Mouse (Mus musculus) layer of hippocampus, postnatal 36 days (tissue): ENCODE data around the gene Slco4a1. TPM values are rescaled to one million over a fixed set of nuclear protein-coding genes. Genes with fewer than 3 reads are reported as not detected.

Experiments used
- DNase-seq, 2 experiments: peaks; one replicate each; pipeline ENCODE4 v3.0.0; 2022
- total RNA-seq, 2 experiments: library from RNA; stranded (reverse); gene quantifications; 2 replicates each; pipeline ENCODE4 v1.2.3; 2021

Gene Slco4a1
- total RNA-seq, 2 experiments from 2014 or later = 0.87 to 2.6 TPM

DNA sequence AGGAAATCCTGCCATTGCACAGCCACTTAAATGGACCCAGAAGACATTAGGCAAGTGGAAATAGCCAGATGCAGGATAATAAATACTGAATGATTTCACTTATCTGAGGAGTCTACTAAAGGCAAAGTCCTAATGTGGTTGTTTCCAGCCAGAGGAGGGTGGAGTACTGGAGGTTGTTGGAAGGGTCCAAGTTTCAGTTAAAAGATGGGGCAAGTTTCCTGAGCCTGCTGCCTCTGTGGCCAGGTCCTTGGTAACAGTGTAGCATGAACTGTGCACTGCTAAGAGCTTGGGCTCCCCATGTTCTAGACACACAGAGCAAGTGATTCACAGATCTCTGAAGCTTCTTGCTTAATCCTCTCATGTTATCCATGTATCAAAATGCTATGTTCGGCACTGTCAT lies 10.1 kb upstream of the Slco4a1 start:
- no peak for DNase-seq

- DNase-seq = no peak
Measured at GRCm38 (mm10) chr2:180449007-180449406, 7.0 kb upstream of the Slco4a1 start.

DNA sequence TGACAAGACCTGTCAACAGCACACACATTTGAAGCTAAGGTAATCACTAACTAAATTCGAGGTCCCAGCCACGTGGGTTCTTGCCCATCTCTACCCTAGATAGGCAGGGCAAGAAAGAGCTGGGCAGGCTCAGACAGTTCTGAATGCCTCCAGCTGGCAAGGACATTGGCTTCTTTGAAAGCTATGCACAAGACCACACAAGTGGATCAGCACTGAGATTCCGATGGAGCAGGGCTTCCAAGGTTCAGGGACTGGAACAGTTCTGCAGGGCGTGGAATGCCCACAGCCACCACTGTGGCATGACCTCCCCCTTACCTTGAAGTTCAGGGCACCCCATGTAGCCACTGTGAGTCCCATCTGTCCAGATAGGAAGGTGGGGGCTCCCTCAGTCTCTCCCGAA lies 5.5 kb upstream of the Slco4a1 start:
- no peak for DNase-seq

- no peak for DNase-seq
Measured at GRCm38 (mm10) chr2:180456705-180457104, 660 bp downstream of the Slco4a1 start.

- DNase-seq = no peak
Measured at GRCm38 (mm10) chr2:180457680-180458079, 1.6 kb downstream of the Slco4a1 start.

DNA sequence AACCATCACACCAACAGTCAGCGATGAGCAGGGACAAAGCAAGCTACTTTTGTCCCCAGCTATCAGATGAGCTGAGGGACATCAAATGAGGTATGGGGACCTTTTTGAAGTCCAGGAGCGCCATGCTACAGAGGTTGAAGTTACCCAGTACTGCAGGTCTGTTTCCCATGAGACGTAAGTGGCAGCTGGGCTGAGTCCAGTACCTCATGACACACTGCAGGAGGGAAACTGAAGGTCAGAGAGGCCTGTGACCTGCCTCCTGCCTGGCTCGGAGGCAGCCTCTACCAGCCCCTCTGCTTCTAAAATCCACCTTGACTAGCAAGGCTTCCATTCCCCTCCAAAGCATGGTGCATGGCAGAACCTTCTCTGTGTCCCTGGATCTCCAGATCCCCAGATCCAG lies 3.4 kb downstream of the Slco4a1 start:
- no peak for DNase-seq

GRCm38 (mm10) chr2:180460801-180461200 lies 4.8 kb downstream of the Slco4a1 start:
- DNase-seq = no peak

- DNase-seq = no peak
Measured at GRCm38 (mm10) chr2:180462593-180462992, 6.5 kb downstream of the Slco4a1 start.

DNA sequence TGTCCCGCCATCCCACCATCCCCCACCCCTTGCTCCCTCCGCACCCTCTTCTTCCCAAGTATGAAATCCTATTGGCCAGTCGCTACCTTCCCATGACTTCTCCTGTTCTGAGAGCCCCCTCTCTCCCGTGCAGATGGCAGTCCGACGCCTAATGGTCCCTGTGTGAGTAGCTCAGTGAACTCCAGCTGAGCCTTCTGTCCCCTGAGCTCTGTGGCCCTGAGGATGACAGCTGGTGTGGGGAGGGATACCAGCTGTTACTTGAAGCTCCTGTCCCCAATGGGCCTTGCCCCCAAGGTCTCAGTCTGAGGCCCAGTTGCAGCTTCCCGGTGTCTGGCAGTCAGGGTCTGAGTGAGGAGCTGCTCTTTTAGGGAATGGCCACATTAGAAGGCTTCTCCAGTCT lies 10.5 kb downstream of the Slco4a1 start:
- DNase-seq = no peak

DNA sequence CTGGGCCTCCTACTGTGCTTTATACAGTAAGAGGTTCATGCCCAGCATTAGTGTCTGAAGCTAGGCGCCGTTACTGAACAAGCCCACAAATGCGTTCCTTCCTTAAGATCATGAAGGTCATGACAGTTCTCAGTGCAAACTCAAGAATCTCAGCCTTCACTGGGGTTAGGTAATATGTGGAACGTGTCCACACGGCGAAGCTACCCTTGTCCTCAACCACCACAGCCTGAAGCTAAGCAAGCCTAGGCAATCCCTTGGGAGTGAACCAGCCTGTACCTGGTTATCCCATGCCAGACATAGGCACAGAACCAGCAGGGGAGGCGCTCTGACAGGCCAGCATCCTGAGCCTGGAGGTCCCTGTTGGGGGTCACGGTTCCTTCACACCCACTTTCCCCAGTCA lies 12.8 kb downstream of the Slco4a1 start:
- DNase-seq = no peak

DNA sequence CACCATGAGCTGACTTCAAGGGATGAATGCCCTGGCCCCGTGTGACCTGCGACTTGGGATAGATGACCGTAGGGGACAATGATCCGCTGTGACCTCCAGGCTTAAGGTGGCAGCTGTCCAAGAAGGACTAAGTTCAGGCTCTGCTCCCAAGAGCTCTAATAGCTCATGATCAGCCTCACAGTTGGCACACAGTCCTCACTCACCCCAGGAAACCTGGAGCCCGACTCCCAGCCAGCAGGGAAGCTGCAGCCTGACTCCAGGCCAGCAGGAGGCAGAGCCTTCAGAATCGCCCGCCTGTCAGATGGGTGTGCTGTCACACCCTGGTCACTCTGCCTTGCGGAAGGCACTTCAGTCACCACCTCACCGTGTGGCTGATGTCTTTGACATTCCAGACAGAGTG lies 13.7 kb downstream of the Slco4a1 start:
- no peak for DNase-seq

- peak; percentile 16 to 19 for DNase-seq
Measured at GRCm38 (mm10) chr2:180472306-180473079, 16.4 kb downstream of the Slco4a1 start.

GRCm38 (mm10) chr2:180473080-180473440 lies 17.0 kb downstream of the Slco4a1 start:
- peak; percentile 25 to 40 for DNase-seq

DNA sequence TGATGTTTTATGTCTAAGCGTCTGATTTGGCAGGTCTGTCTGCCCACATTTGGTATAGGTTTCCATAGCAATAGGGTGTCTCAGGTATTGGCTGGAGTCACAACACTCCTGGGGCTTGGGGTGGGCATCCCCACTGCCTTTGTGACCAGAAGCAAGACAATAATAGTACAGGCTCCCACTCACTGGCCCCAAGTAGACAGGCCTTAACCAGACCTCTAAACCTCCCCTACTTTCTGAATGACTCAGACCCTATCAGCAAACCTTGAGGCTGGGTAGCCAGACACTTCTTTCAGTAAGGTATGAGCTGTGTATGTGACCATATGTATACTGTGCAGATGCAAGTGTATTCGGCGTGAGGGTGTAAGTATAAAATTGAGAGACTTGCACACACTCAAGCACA lies 18.8 kb downstream of the Slco4a1 start:
- no peak for DNase-seq

GRCm38 (mm10) chr2:180482274-180482673 lies 26.2 kb downstream of the Slco4a1 start:
- DNase-seq = no peak

- DNase-seq = no peak
Measured at GRCm38 (mm10) chr2:180484882-180485281, 28.8 kb downstream of the Slco4a1 start.

DNA sequence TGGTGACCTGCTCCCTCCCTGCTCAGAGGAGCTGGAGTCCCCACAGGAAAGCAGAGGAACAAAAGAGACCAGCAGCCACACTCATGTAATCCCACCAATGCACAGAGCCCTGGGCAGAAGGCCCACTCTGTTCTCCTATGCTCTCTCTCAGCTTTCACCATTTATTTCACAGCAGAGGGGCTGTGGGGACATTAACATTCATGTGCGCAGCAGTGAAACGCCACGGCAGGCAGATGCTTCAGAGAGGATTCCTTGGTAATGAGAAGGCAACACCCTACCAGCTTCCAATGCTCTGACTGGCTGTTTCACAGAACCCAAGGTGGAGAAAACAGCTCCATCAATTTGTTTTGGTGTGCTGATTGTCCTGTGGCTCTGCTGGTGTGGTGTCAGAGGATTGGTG lies 29.3 kb downstream of the Slco4a1 start:
- no peak for DNase-seq

- DNase-seq = peak in 1 of 2 experiments; percentile 23
Measured at GRCm38 (mm10) chr2:180488210-180488751, 32.2 kb downstream of the Slco4a1 start.

GRCm38 (mm10) chr2:180495906-180496305 lies 39.9 kb downstream of the Slco4a1 start:
- DNase-seq = no peak

DNA sequence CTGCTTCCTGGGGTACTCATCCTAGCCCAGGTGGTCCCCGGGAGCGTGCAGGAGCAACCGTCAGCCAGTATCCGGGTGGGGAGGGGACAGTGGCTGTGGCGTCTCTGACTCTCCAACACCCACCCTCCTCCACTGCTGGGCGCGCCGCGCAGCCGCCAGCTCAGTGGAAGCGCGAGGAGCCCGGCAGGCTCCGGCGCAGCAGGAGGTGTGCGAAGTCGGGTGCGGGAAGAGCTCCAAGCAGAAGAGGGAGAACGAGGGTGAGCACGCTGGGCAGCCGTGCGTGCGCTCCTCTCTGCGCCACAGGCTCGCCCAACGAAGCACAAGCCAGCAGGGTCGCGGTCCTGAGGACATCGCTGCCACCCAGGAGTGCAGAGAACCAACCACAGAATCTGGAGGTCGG lies 43.7 kb downstream of the Slco4a1 start, which contains the start of gene Ntsr1:
Ntsr1 (plus strand) TSS at position 236 of the 400 bp plus-strand sequence.
- peak in 1 of 2 experiments; percentile 26 for DNase-seq

DNA sequence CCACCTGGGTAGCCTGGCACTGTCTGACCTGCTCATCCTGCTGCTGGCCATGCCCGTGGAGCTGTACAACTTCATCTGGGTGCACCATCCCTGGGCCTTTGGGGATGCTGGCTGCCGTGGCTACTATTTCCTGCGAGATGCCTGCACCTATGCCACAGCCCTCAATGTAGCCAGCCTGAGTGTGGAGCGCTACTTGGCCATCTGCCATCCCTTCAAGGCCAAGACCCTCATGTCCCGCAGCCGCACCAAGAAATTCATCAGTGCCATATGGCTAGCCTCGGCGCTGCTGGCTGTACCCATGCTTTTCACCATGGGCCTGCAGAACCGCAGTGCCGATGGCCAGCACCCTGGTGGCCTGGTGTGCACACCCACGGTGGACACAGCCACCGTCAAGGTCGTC lies 44.7 kb downstream of the Slco4a1 start:
- DNase-seq = no peak

GRCm38 (mm10) chr2:180501217-180501967 lies 45.3 kb downstream of the Slco4a1 start:
- DNase-seq = no peak

GRCm38 (mm10) chr2:180506281-180506680 lies 50.2 kb downstream of the Slco4a1 start:
- DNase-seq = no peak
